ENCODE assay signal across 14 mouse cellular contexts in genomic region chr2:152083411-152083810, GRCm38 (mm10). TPM values are rescaled to one million over a fixed set of nuclear protein-coding genes. Genes with fewer than 3 reads are reported as not detected.
DNase-seq lines count a peak whose midpoint lies in the region; ATAC-seq and TF ChIP-seq lines count a peak whose summit lies in the region.
"Had no signal": no experiment of that assay in that cellular context is flagged by ENCODE, and none has a peak within 500 bp of the region (broad histone marks: within the 10 kb centered on the region; RNA-seq: fewer than 3 reads in every experiment).

No protein-coding gene starts in this region.

- peak; percentile 15 for DNase-seq in cerebellum, adult 11-12 months
- no peak for DNase-seq in cerebellum, adult 18-20 months
- no peak for DNase-seq in forebrain, embryonic 10.5 days (ENCODE audit: extremely low spot score, low spot score)
- DNase-seq in lung, adult 2 months, result no peak
- no peak for DNase-seq in adrenal gland, adult 18-20 months (ENCODE audit: low spot score in 2 of 2)
- DNase-seq: adrenal gland, postnatal 10 days; gastrocnemius, postnatal 36 days; lung, embryonic 14.5 days had no signal

- H3K9ac ChIP-seq in hindbrain, embryonic 13.5 days, result peak overlapping the region; percentile 99
- H3K9ac ChIP-seq in midbrain, embryonic 15.5 days, result peak overlapping the region; percentile 96
- H3K9ac ChIP-seq in kidney, embryonic 14.5 days (ENCODE audit: low read depth, low read length), result no peak overlapping the region
- H3K9ac ChIP-seq: heart, embryonic 12.5 days; kidney, embryonic 15.5 days; limb, embryonic 15.5 days; lung, embryonic 14.5 days had no signal

- no peaks in the 10 kb centered on the region for H3K9me3 ChIP-seq in forebrain, embryonic 10.5 days
- H3K9me3 ChIP-seq in hindbrain, embryonic 13.5 days, result no peaks in the 10 kb centered on the region
- no peaks in the 10 kb centered on the region for H3K9me3 ChIP-seq in midbrain, embryonic 15.5 days
- H3K9me3 ChIP-seq in kidney, embryonic 14.5 days (ENCODE audit: control insufficient read depth, low read length), result no peaks in the 10 kb centered on the region
- H3K9me3 ChIP-seq: heart, embryonic 12.5 days; kidney, embryonic 15.5 days; limb, embryonic 15.5 days had no signal

- ATAC-seq in hindbrain, embryonic 13.5 days (ENCODE audit: low FRiP score), result no peak
- no peak for ATAC-seq in midbrain, embryonic 15.5 days (replicated peaks)
- ATAC-seq in kidney, embryonic 14.5 days (ENCODE audit: low FRiP score, low TSS enrichment), result no peak

- TF ChIP-seq CTCF in lung, adult 2 months (IDR thresholded peaks at IDR 0.05; ENCODE audit: insufficient read depth, low read length), result no peak

- 79% methylated on average over 4 of the region's 4 CpGs for WGBS in forebrain, embryonic 10.5 days
- WGBS in hindbrain, embryonic 13.5 days, result 47% methylated on average over 4 of the region's 4 CpGs
- WGBS in midbrain, embryonic 15.5 days, result 42% methylated on average over 4 of the region's 4 CpGs
- WGBS in kidney, embryonic 14.5 days, result 58% methylated on average over 4 of the region's 4 CpGs
- 62% methylated on average over 4 of the region's 4 CpGs for WGBS in lung, adult 2 months

- no peak overlapping the region for H3K27ac ChIP-seq in forebrain, embryonic 10.5 days
- H3K27ac ChIP-seq in hindbrain, embryonic 13.5 days, result peak overlapping the region; percentile 99
- H3K27ac ChIP-seq in midbrain, embryonic 15.5 days, result peak overlapping the region; percentile 95
- no peak overlapping the region for H3K27ac ChIP-seq in kidney, embryonic 14.5 days (ENCODE audit: low read depth, low read length)
- H3K27ac ChIP-seq: kidney, embryonic 15.5 days; limb, embryonic 15.5 days had no signal

- peak overlapping the region; percentile 60 for H3K4me3 ChIP-seq in forebrain, embryonic 10.5 days
- peak overlapping the region; percentile 91 for H3K4me3 ChIP-seq in hindbrain, embryonic 13.5 days
- H3K4me3 ChIP-seq in midbrain, embryonic 15.5 days, result peak overlapping the region; percentile 75
- no peak overlapping the region for H3K4me3 ChIP-seq in kidney, embryonic 14.5 days (ENCODE audit: low read length)
- H3K4me3 ChIP-seq in lung, adult 2 months (replicated peaks; ENCODE audit: extremely low read depth, low read depth, low read length), result no peak overlapping the region
- H3K4me3 ChIP-seq: heart, embryonic 12.5 days; kidney, embryonic 15.5 days; limb, embryonic 15.5 days had no signal

- peaks cover 55% of the 10 kb centered on the region for H3K4me1 ChIP-seq in forebrain, embryonic 10.5 days
- peaks cover 88% of the 10 kb centered on the region for H3K4me1 ChIP-seq in hindbrain, embryonic 13.5 days (replicated peaks)
- H3K4me1 ChIP-seq in midbrain, embryonic 15.5 days, result peaks cover 76% of the 10 kb centered on the region
- peaks cover 12% of the 10 kb centered on the region; the same call in 1 of the 2 replicates for H3K4me1 ChIP-seq in kidney, embryonic 14.5 days (ENCODE audit: control insufficient read depth, insufficient read depth, low read length)
- no peaks in the 10 kb centered on the region for H3K4me1 ChIP-seq in lung, adult 2 months (ENCODE audit: control insufficient read depth, insufficient read depth, low read length)

- H3K4me2 ChIP-seq in hindbrain, embryonic 13.5 days, result peak overlapping the region; percentile 87
- H3K4me2 ChIP-seq in midbrain, embryonic 15.5 days, result peak overlapping the region; percentile 84
- H3K4me2 ChIP-seq in kidney, embryonic 14.5 days (replicated peaks; ENCODE audit: low read depth, low read length), result no peak overlapping the region
- H3K4me2 ChIP-seq: heart, embryonic 12.5 days; kidney, embryonic 15.5 days; limb, embryonic 15.5 days; lung, embryonic 14.5 days had no signal

- H3K36me3 ChIP-seq in forebrain, embryonic 10.5 days (replicated peaks), result no peaks in the 10 kb centered on the region
- H3K36me3 ChIP-seq in hindbrain, embryonic 13.5 days, result peaks cover 11% of the 10 kb centered on the region
- no peaks in the 10 kb centered on the region for H3K36me3 ChIP-seq in midbrain, embryonic 15.5 days (replicated peaks)
- no peaks in the 10 kb centered on the region for H3K36me3 ChIP-seq in kidney, embryonic 14.5 days (ENCODE audit: control insufficient read depth, insufficient read depth, low read length)
- H3K36me3 ChIP-seq: heart, embryonic 12.5 days; kidney, embryonic 15.5 days; limb, embryonic 15.5 days had no signal

- peaks cover 91% of the 10 kb centered on the region for H3K27me3 ChIP-seq in forebrain, embryonic 10.5 days (ENCODE audit: poor library complexity, severe bottlenecking)
- H3K27me3 ChIP-seq in hindbrain, embryonic 13.5 days, result 0 out of 2 replicates have a peak, but pooled peaks cover 5% of the 10 kb centered on the region
- H3K27me3 ChIP-seq in midbrain, embryonic 15.5 days (replicated peaks), result no peaks in the 10 kb centered on the region
- peaks cover 48% of the 10 kb centered on the region for H3K27me3 ChIP-seq in kidney, embryonic 14.5 days (ENCODE audit: control insufficient read depth, insufficient read depth, low read length)

- TF ChIP-seq POLR2A in lung, adult 2 months (IDR thresholded peaks at IDR 0.05; ENCODE audit: borderline replicate concordance, extremely low read depth, low read depth, low read length), result no peak

RNA-seq across cellular contexts. Expression of gene Scrt2, which starts 2.1 kb away (rescaled TPM):
- 1.1 and 2.4 TPM in 2 replicates for polyA plus RNA-seq in forebrain, embryonic 10.5 days (2016; fragmentation: Nextera tagmentation; extraction: Ambion mirVana)
- polyA plus RNA-seq in hindbrain, embryonic 13.5 days (2015; fragmentation: Nextera tagmentation; extraction: Ambion mirVana), result 24.0 and 27.8 TPM in 2 replicates
- polyA plus RNA-seq in midbrain, embryonic 15.5 days (2015; fragmentation: Nextera tagmentation; extraction: Ambion mirVana), result 10.7 and 10.9 TPM in 2 replicates
- not detected in 2 replicates for polyA plus RNA-seq in kidney, embryonic 14.5 days (2014; fragmentation: Nextera tagmentation; extraction: Ambion mirVana)
- not detected in 2 replicates for polyA plus RNA-seq in lung, adult 2 months (2012; rRNA removed)
- under 1 TPM; 0.36 to 0.58 TPM for total RNA-seq in adrenal gland, adult 18-20 months (2021)
- total RNA-seq: gastrocnemius, postnatal 36 days had no signal
- polyA plus RNA-seq: limb, embryonic 15.5 days; lung, embryonic 14.5 days had no signal

RNA-seq across cellular contexts. Expression of gene Srxn1, which starts 21.9 kb away (rescaled TPM):
- 14.6 and 14.9 TPM in 2 replicates for polyA plus RNA-seq in forebrain, embryonic 10.5 days (2016; fragmentation: Nextera tagmentation; extraction: Ambion mirVana)
- 16.1 and 16.8 TPM in 2 replicates for polyA plus RNA-seq in hindbrain, embryonic 13.5 days (2015; fragmentation: Nextera tagmentation; extraction: Ambion mirVana)
- polyA plus RNA-seq in midbrain, embryonic 15.5 days (2015; fragmentation: Nextera tagmentation; extraction: Ambion mirVana), result 21.5 and 23.7 TPM in 2 replicates
- 4.7 and 9.5 TPM in 2 replicates for polyA plus RNA-seq in kidney, embryonic 14.5 days (2014; fragmentation: Nextera tagmentation; extraction: Ambion mirVana)
- 47.3 and 54.8 TPM in 2 replicates for polyA plus RNA-seq in lung, adult 2 months (2012; rRNA removed)
- 100 to 1,000 TPM; 547 to 673 TPM for total RNA-seq in adrenal gland, adult 18-20 months (2021)

RNA-seq across cellular contexts. Expression of gene Tcf15, which starts 60.0 kb away (rescaled TPM):
- polyA plus RNA-seq in forebrain, embryonic 10.5 days (2016; fragmentation: Nextera tagmentation; extraction: Ambion mirVana), result 4.0 and 4.1 TPM in 2 replicates
- polyA plus RNA-seq in hindbrain, embryonic 13.5 days (2015; fragmentation: Nextera tagmentation; extraction: Ambion mirVana), result 2.8 and 3.2 TPM in 2 replicates
- polyA plus RNA-seq in midbrain, embryonic 15.5 days (2015; fragmentation: Nextera tagmentation; extraction: Ambion mirVana), result 1.1 TPM in 2 replicates
- polyA plus RNA-seq in kidney, embryonic 14.5 days (2014; fragmentation: Nextera tagmentation; extraction: Ambion mirVana), result 18.2 and 19.2 TPM in 2 replicates
- 2.4 and 5.5 TPM in 2 replicates for polyA plus RNA-seq in lung, adult 2 months (2012; rRNA removed)
- 1 to 10 TPM; 1.9 to 4.3 TPM for total RNA-seq in adrenal gland, adult 18-20 months (2021)

Comparison
In these comparisons a context has a peak if more than half of its experiments do, and no peak if none do; other contexts are left out.
1. H3K27ac ChIP-seq: peak in hindbrain, embryonic 13.5 days (single experiment) and midbrain, embryonic 15.5 days (single experiment); none in forebrain, embryonic 10.5 days (single experiment) and kidney, embryonic 14.5 days (single experiment).
2. H3K4me3 ChIP-seq: peak in forebrain, embryonic 10.5 days (single experiment), hindbrain, embryonic 13.5 days (single experiment) and midbrain, embryonic 15.5 days (single experiment); none in kidney, embryonic 14.5 days (single experiment) and lung, adult 2 months (single experiment).